Mouse (Mus musculus): ENCODE data around the gene Aox1.
"Not testable (repeated sequence)": the region's sequence is repeated elsewhere in the genome, so short reads cannot be mapped to it uniquely, and the experiment has no call there.

The Aox1 gene

GRCm38 (mm10) chr1:58029636-58030117 is at the start of gene Aox1:
Aox1 (plus strand) TSS chr1:58029931.
- ChIA-PET CTCF (interaction anchor here in 2 of 4 experiments (1.6 to 1.7 kb wide), 2 partner anchors 266 to 267 kb away, joined by 6 to 9 read pairs; no protein-coding TSS in a partner anchor), POLR2A (interaction anchor here in 2 of 4 experiments (0.9 to 3.3 kb wide), 7 partner anchors 12 to 623 kb away, joined by 3 to 13 read pairs (median 3); partner anchors contain the start of genes Clk1 (in 1 of the 2), Maip1 (in 1 of the 2), Sgo2a (in 1 of the 2) and Tyw5 (in 1 of the 2))

- ChIA-PET POLR2A (interaction anchor here in 3 of 4 experiments (0.7 to 2.0 kb wide), 20 partner anchors 9 to 1897 kb away, joined by 3 to 13 read pairs (median 4); partner anchors contain the start of genes Aox1 (in 1 of the 3) and Clk1 (in 1 of the 3)), CTCF (no interaction called here)
These were observed 40.6 kb upstream of the Aox1 start for GRCm38 (mm10) chr1:57989052-57989600.

- POLR2A ChIA-PET = interaction anchor here in 2 of 4 experiments (1.0 to 1.1 kb wide), 2 partner anchors 11 to 21 kb away, joined by 3 to 4 read pairs; no protein-coding TSS in a partner anchor
- CTCF ChIA-PET = interaction anchor here in 1 of 4 experiments (1.5 kb wide), 1 partner anchor 21 kb away, joined by 3 read pairs; no protein-coding TSS in a partner anchor
These were observed 38.5 kb upstream of the Aox1 start for GRCm38 (mm10) chr1:57991277-57991676.

- CTCF ChIA-PET = interaction anchor here in 2 of 4 experiments (0.5 to 1.3 kb wide), 2 partner anchors 25 to 35 kb away, joined by 3 to 6 read pairs; no protein-coding TSS in a partner anchor
- POLR2A ChIA-PET = interaction anchor here (0.6 to 3.7 kb wide), 19 partner anchors 8 to 566 kb away, joined by 3 to 15 read pairs (median 4); partner anchors contain the start of genes Kctd18 (in 2 of the 4) and Aox1 (in 1 of the 4)
These were observed 34.1 kb upstream of the Aox1 start, which contains the start of gene Sgo2a for GRCm38 (mm10) chr1:57995432-57996132. Sgo2a (plus strand) TSS chr1:57995971.

GRCm38 (mm10) chr1:57996133-57996615 is 33.6 kb upstream of the Aox1 start:
- ChIA-PET POLR2A (interaction anchor here (0.5 to 3.7 kb wide), 27 partner anchors 9 to 567 kb away, joined by 3 to 15 read pairs (median 4); partner anchors contain the start of genes Kctd18 (in 2 of the 4), Aox1 (in 1 of the 4) and Clk1 (in 1 of the 4)), CTCF (interaction anchor here in 3 of 4 experiments (0.5 to 1.3 kb wide), 5 partner anchors 26 to 366 kb away, joined by 3 to 6 read pairs (median 3); no protein-coding TSS in a partner anchor)

- POLR2A ChIA-PET = interaction anchor here in 3 of 4 experiments (0.8 to 3.7 kb wide), 7 partner anchors 8 to 34 kb away, joined by 3 to 13 read pairs (median 4); no protein-coding TSS in a partner anchor
- CTCF ChIA-PET = no interaction called here
These were observed 31.6 kb upstream of the Aox1 start for GRCm38 (mm10) chr1:57998146-57998545.

- CTCF ChIA-PET = not testable (repeated sequence)
- POLR2A ChIA-PET = interaction anchor here in 3 of 4 experiments (0.6 to 1.6 kb wide), 4 partner anchors 8 to 496 kb away, joined by 3 to 4 read pairs (median 3); no protein-coding TSS in a partner anchor
These were observed 23.3 kb upstream of the Aox1 start for GRCm38 (mm10) chr1:58006388-58006787.

GRCm38 (mm10) chr1:58018856-58019255 is 10.9 kb upstream of the Aox1 start, which contains the start of gene Kctd18:
Kctd18 (minus strand) TSS chr1:58018956.
- ChIA-PET CTCF (interaction anchor here in 2 of 4 experiments (0.5 to 2.0 kb wide), 2 partner anchors 12 to 212 kb away, joined by 3 to 5 read pairs; no protein-coding TSS in a partner anchor), POLR2A (interaction anchor here in 2 of 4 experiments (1.0 to 2.2 kb wide), 4 partner anchors 10 to 23 kb away, joined by 3 to 9 read pairs (median 4); partner anchors contain the start of gene Sgo2a (in 1 of the 2))

- ChIA-PET CTCF (no interaction called here), POLR2A (interaction anchor here in 2 of 4 experiments (0.6 to 2.6 kb wide), 3 partner anchors 11 to 474 kb away, joined by 3 to 11 read pairs (median 3); partner anchors contain the start of gene Sgo2a (in 1 of the 2))
These were observed 2.0 kb upstream of the Aox1 start for GRCm38 (mm10) chr1:58027707-58028106.

- ChIA-PET POLR2A (interaction anchor here in 3 of 4 experiments (0.6 to 3.3 kb wide), 18 partner anchors 8 to 624 kb away, joined by 3 to 13 read pairs (median 4); partner anchors contain the start of genes Clk1 (in 1 of the 3), Maip1 (in 1 of the 3), Sgo2a (in 1 of the 3) and Tyw5 (in 1 of the 3)), CTCF (interaction anchor here (0.5 to 1.7 kb wide), 22 partner anchors 9 to 606 kb away, joined by 3 to 10 read pairs (median 4); partner anchors contain the start of gene Kctd18 (in 1 of the 4))
These were observed 583 bp downstream of the Aox1 start for GRCm38 (mm10) chr1:58030156-58030871.

- ChIA-PET POLR2A (interaction anchor here in 3 of 4 experiments (0.6 to 3.3 kb wide), 14 partner anchors 9 to 625 kb away, joined by 3 to 13 read pairs (median 4); partner anchors contain the start of genes Maip1 (in 1 of the 3) and Tyw5 (in 1 of the 3)), CTCF (interaction anchor here (0.5 to 1.7 kb wide), 24 partner anchors 8 to 1727 kb away, joined by 3 to 10 read pairs (median 4); partner anchors contain the start of gene Kctd18 (in 1 of the 4))
These were observed 1.5 kb downstream of the Aox1 start for GRCm38 (mm10) chr1:58031160-58031769.

GRCm38 (mm10) chr1:58037306-58037705 is 7.6 kb downstream of the Aox1 start:
- POLR2A ChIA-PET, CTCF ChIA-PET: not testable (repeated sequence)

GRCm38 (mm10) chr1:58045076-58045475 is 15.3 kb downstream of the Aox1 start:
- ChIA-PET POLR2A (no interaction called here), CTCF (interaction anchor here in 1 of 4 experiments (0.6 kb wide), 1 partner anchor 14 kb away, joined by 3 read pairs; no protein-coding TSS in a partner anchor)

- POLR2A ChIA-PET = no interaction called here
- CTCF ChIA-PET = no interaction called here
These were observed 15.8 kb downstream of the Aox1 start for GRCm38 (mm10) chr1:58045546-58045945.

GRCm38 (mm10) chr1:58046721-58047290 is 17.1 kb downstream of the Aox1 start:
- ChIA-PET POLR2A (no interaction called here), CTCF (no interaction called here)

GRCm38 (mm10) chr1:58049126-58049525 is 19.4 kb downstream of the Aox1 start:
- CTCF ChIA-PET = no interaction called here
- POLR2A ChIA-PET = interaction anchor here in 1 of 4 experiments (1.2 kb wide), 1 partner anchor 53 kb away, joined by 3 read pairs; no protein-coding TSS in a partner anchor

- ChIA-PET POLR2A (no interaction called here), CTCF (interaction anchor here in 1 of 4 experiments (1.4 kb wide), 1 partner anchor 25 kb away, joined by 4 read pairs; no protein-coding TSS in a partner anchor)
These were observed 25.9 kb downstream of the Aox1 start for GRCm38 (mm10) chr1:58055598-58055997.
